8 mouse cellular contexts compared by ENCODE assay signal in genomic region chr9:58038500-58039168, GRCm38 (mm10). TPM values are rescaled to one million over a fixed set of nuclear protein-coding genes. Genes with fewer than 3 reads are reported as not detected.
A peak's percentile ranks its signal among the peaks of the same experiment; 100 is the strongest.
DNase-seq lines count a peak whose midpoint lies in the region; ATAC-seq lines count a peak whose summit lies in the region.

No protein-coding gene starts in this region.

- peaks cover 58% of the 10 kb centered on the region for H3K27me3 ChIP-seq in heart, embryonic 12.5 days (replicated peaks)
- peaks cover 32% of the 10 kb centered on the region for H3K27me3 ChIP-seq in limb, embryonic 12.5 days

- H3K27ac ChIP-seq in heart, embryonic 12.5 days (ENCODE audit: poor library complexity, severe bottlenecking) = no peak overlapping the region
- H3K27ac ChIP-seq in limb, embryonic 12.5 days = 0 out of 2 replicates have a peak overlapping the region, but pooled peaks have one; percentile 17

- H3K4me2 ChIP-seq in heart, embryonic 12.5 days = no peak overlapping the region
- H3K4me2 ChIP-seq in limb, embryonic 12.5 days = no peak overlapping the region

- DNase-seq in heart, adult 11 months = peak; percentile 96
- DNase-seq in embryo, embryonic 11 days = peak; percentile 91
- DNase-seq in gastrocnemius, postnatal 36 days = peak; percentile 51 to 70
- DNase-seq in kidney, adult 18-20 months = peak; percentile 80
- DNase-seq in naive thymus-derived CD4-positive, alpha-beta T cell, adult 2 months (ENCODE audit: low read depth) = peak; percentile 77
- peak; percentile 49 to 60 for DNase-seq in spleen, postnatal 36 days (ENCODE audit: low spot score in 2 of 2)

- H3K36me3 ChIP-seq in heart, embryonic 12.5 days = no peaks in the 10 kb centered on the region
- no peaks in the 10 kb centered on the region for H3K36me3 ChIP-seq in limb, embryonic 12.5 days

- H3K9me3 ChIP-seq in heart, embryonic 12.5 days (replicated peaks) = no peaks in the 10 kb centered on the region
- H3K9me3 ChIP-seq in limb, embryonic 12.5 days = no peaks in the 10 kb centered on the region

- peaks cover 22% of the 10 kb centered on the region for H3K4me1 ChIP-seq in heart, embryonic 12.5 days (replicated peaks)
- H3K4me1 ChIP-seq in limb, embryonic 12.5 days (replicated peaks) = peaks cover 48% of the 10 kb centered on the region

- intact Hi-C loops in gastrocnemius, postnatal 36 days (cut with DNase I) = loop anchor here (1.0 to 10.0 kb wide), 2 partner anchors 166 to 336 kb away; partner anchors contain the start of genes Islr, Islr2 and Tbc1d21

- ATAC-seq in heart, embryonic 12.5 days (ENCODE audit: insufficient number of reproducible peaks, low FRiP score) = no peak; the same call in 1 of the 2 replicates
- no peak for ATAC-seq in limb, embryonic 12.5 days (ENCODE audit: insufficient number of reproducible peaks, insufficient read depth, low FRiP score, low TSS enrichment, low read depth)

- WGBS in heart, embryonic 12.5 days = 28% methylated on average over 19 of the region's 19 CpGs
- 29% methylated on average over 19 of the region's 19 CpGs for WGBS in limb, embryonic 12.5 days

- no peak overlapping the region for H3K9ac ChIP-seq in heart, embryonic 12.5 days
- H3K9ac ChIP-seq in limb, embryonic 12.5 days (replicated peaks) = no peak overlapping the region

- H3K4me3 ChIP-seq in heart, embryonic 12.5 days = no peak overlapping the region
- no peak overlapping the region for H3K4me3 ChIP-seq in limb, embryonic 12.5 days (replicated peaks)

RNA-seq across cellular contexts. Expression of gene Stra6, which starts 25.0 kb away (rescaled TPM):
- polyA plus RNA-seq in heart, embryonic 12.5 days (2016; fragmentation: Nextera tagmentation; extraction: Ambion mirVana) = 0.78 and 1.00 TPM in 2 replicates
- total RNA-seq in gastrocnemius, postnatal 36 days (2021) = under 1 TPM; 0.18 to 0.69 TPM
- polyA plus RNA-seq in limb, embryonic 12.5 days (2016; fragmentation: Nextera tagmentation; extraction: Ambion mirVana) = 37.5 and 49.0 TPM in 2 replicates

RNA-seq across cellular contexts. Expression of gene Cyp11a1, which starts 32.4 kb away (rescaled TPM):
- polyA plus RNA-seq in heart, embryonic 12.5 days (2016; fragmentation: Nextera tagmentation; extraction: Ambion mirVana) = not detected in 2 replicates
- total RNA-seq in gastrocnemius, postnatal 36 days (2021) = not detected
- polyA plus RNA-seq in limb, embryonic 12.5 days (2016; fragmentation: Nextera tagmentation; extraction: Ambion mirVana) = 0.16 and 0.24 TPM in 2 replicates

Comparison
In these comparisons a context has a peak if more than half of its experiments do, and no peak if none do; other contexts are left out.
1. RNA of gene Stra6, which starts 25.0 kb away (polyA plus RNA-seq): 37.5 to 49.0 TPM in limb, embryonic 12.5 days; 0.78 to 1.00 TPM in heart, embryonic 12.5 days; every median in the first group is over 10 times any median in the second.
2. Peak in every context shown above with its lines, with median percentiles within 50 percentile points of each other: DNase-seq.